Mouse (Mus musculus) adrenal gland, adult 2 months (tissue): Measurements from ENCODE around the gene Akap2. TPM values are rescaled to one million over a fixed set of nuclear protein-coding genes. Genes with fewer than 3 reads are reported as not detected.

Source experiments
- DNase-seq: peaks from one replicate; pipeline ENCODE4 v3.0.0; 2021
- polyA plus RNA-seq: library from polyadenylated mRNA; depleted of rRNA; stranded (reverse); fragments of >200 nt; gene quantifications from 2 replicates; pipeline ENCODE4 v1.2.3, GENCODE M21; 2012
- total RNA-seq, 2 experiments: library from RNA; stranded (reverse); gene quantifications; 2 replicates each; pipeline ENCODE4 v1.2.3; 2021

Akap2 gene
- total and polyA plus RNA-seq, 3 experiments: 60.7 to 186 (median 99.1) TPM

- DNase-seq: no peak
These were observed 13.6 kb upstream of the Akap2 start for GRCm38 (mm10) chr4:57703574-57704470.

GRCm38 (mm10) chr4:57704575-57704974, 12.9 kb upstream of the Akap2 start:
- no peak for DNase-seq

DNA sequence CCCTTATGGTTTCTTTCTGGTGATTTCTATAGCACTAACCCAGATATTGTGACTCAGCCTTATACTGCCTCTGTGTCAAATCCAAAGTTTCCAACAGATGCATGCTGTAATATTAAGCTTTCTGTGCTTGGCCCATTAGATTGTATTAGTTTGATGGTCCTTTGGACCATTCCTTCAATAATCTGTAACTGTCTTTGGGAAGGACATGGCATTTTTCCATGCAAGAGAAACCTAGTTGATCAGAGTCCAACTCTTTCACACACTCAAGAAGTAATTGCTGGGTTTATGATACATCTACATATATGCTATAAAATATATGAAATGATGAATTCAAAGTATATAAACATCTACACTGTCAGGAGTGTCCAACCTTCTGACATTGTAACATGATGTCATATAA, 1.6 kb upstream of the Akap2 start:
- no peak for DNase-seq

DNA sequence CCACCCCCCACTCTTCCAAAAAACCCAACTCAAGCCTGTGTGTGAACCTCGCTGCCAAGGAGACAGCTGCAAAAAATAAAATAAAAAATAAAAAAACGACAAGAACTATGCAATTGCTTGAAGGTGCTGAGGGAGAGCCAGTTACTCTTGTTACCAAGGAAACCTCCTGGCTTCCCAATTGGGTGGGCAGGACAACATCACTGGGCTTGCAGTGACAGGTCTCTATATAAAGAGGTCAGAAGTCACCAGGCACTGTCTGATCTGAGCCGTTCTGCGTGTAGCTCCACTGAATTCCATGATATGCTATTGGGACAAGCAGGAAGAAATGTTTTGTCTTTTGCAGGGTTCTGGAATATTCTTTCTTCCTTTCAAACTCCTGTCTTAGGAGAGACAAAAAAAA, 722 bp upstream of the Akap2 start:
- no peak for DNase-seq

- DNase-seq: no peak
These were observed 1.9 kb downstream of the Akap2 start for GRCm38 (mm10) chr4:57719370-57719769.

GRCm38 (mm10) chr4:57720869-57721361, 3.5 kb downstream of the Akap2 start:
- DNase-seq: no peak

DNA sequence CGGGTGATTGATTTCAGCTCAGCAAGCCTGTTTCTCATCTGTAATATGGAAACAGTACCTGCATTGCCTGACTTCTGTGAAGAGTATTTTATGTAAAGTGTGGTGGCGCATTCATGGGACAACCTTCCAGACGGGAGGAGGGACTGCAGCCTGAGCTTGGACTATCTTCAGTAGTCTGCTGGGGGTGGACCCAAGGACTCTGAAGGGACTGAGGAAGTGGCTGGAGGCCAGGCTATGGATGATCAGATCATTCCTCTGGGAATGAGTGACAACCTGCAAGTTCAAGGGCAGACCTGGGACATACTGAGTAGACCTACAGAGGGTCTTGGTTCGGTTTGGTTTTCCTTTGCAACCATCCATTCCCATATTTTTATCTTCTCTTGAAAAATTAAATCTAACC, 4.8 kb downstream of the Akap2 start:
- no peak for DNase-seq

GRCm38 (mm10) chr4:57723659-57724058, 6.2 kb downstream of the Akap2 start:
- DNase-seq: no peak

GRCm38 (mm10) chr4:57725569-57725968, 8.1 kb downstream of the Akap2 start:
- DNase-seq: no peak

GRCm38 (mm10) chr4:57728611-57729183, 11.2 kb downstream of the Akap2 start:
- peak; percentile 70 for DNase-seq

- no peak for DNase-seq
These were observed 12.6 kb downstream of the Akap2 start for GRCm38 (mm10) chr4:57730047-57730446.

DNA sequence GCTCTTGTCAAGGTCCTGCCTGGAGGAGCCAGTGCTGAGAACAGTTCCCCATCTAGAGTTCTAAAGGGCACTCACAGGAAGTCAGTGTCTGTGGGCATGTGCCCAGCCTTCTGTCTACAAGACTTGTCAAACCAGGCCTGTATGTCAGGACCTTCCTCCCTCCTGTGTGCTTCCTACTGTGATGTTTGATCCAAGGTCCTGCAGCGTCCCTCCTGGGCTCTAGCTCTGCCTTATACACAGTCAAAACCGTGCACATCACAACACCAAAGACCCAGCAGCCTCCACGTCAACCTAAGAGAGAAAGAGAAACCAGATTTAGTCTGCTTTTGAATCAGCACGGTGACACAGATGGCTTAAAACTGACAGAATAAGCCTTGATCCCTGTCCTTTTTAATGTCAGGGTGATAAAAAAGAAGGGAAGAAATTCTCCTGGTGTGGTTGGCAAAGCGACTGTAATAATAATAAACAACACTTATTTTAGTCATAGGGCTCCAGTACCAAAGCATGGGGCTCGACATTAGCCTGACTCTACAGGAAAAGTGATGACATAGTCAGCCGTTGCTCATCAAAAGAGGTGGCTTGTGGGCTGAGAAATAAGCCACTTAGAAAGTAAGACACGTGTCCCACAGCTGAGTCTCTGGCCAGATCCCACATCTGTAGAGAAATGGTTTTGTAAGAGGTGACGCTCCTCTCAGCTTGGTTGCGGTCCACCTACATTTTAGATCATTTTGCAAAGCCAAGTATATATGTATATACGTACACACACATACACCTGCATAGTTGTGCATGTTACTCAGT, 13.5 kb downstream of the Akap2 start:
- peak; percentile 56 for DNase-seq

GRCm38 (mm10) chr4:57732351-57732750, 14.9 kb downstream of the Akap2 start:
- DNase-seq: no peak

DNA sequence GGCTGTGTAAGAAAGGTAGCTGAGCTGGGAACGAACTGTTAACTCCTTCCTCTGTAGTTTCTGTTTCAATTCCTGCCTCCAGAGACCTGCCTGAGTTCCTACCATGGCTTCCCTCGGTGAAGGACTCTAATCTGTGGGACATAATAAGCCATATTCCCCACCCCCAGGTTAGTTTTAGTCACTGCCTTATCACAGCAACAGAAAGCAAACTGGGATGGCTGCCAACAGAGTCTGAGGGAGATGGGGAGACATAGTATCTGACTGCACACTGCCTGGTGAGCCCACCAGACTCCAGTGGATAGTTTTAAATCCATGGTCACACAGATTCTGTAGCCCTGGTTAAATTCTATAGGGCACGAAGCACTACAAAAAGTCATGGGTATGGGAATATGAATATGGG, 16.0 kb downstream of the Akap2 start:
- DNase-seq: peak; percentile 66

GRCm38 (mm10) chr4:57735426-57735825, 18.0 kb downstream of the Akap2 start:
- peak; percentile 88 for DNase-seq

GRCm38 (mm10) chr4:57738856-57739552, 21.5 kb downstream of the Akap2 start:
- DNase-seq: peak; percentile 84

DNA sequence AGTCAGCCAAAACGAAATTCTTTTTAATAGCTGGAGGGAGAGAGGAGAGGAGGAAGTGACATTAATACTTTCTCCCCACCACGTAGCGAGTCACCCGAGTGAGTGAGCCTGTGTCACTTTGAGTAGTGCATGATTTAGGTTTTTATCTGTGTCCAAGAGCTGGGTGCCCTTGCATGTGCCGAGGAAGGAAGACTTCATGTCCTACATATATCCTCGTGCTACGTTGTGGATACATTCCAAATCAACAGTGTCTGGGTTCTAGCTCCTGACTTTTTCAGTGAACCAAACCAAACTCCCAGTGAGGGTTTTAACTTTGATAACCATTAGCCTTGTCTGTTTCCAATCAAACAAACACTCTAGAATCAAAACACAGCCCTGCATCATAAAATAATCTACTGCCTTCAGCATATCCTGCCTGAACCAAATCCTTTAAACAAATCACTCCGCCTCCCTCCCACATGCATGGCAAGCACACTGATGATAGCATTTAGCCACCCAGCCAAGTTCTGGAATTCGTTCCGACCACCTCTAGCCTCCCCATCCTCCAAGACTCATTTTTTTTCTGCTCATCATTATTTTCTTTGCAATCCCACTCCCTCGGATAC, 26.0 kb downstream of the Akap2 start:
- no peak for DNase-seq

DNA sequence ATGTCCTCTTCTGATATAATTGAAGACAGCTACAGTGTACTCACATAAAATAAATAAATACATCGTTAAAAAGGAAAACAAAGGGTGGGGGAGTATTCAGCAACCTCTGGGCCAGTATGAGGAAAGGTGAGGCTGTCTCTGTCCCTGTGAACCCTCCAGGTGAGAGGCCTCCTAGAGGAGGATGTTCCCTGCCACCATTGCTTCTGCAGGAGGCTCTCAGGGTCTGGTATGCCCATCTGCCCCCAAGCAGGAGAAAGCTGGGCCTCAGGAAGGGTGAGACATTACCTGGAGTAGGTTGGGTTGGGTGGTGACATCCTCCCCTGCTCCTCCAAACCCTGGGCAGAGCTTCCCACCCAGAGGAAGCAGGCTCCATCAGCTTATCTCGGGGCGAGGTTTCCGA, 33.2 kb downstream of the Akap2 start:
- no peak for DNase-seq

DNA sequence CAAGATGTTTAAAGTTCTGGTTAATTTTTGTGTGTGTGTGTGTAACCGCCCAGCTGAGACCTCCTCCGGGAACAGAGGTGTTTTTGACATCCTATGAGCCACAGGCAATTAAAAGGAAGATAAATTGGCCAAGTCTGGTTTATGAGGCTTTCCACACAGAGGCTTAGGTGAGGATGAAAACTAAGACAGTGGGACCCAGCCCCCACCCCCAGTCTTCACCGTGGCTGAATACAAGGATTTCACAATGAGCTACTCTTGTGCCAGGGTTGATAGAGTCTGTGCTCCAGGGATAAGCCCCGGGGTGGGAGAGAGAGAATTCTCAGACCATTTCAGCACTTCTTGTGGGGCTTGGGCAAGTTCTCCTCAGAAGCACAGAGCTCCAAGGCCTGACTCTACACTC, 33.6 kb downstream of the Akap2 start:
- no peak for DNase-seq

GRCm38 (mm10) chr4:57751566-57751965, 34.1 kb downstream of the Akap2 start:
- peak; percentile 70 for DNase-seq

DNA sequence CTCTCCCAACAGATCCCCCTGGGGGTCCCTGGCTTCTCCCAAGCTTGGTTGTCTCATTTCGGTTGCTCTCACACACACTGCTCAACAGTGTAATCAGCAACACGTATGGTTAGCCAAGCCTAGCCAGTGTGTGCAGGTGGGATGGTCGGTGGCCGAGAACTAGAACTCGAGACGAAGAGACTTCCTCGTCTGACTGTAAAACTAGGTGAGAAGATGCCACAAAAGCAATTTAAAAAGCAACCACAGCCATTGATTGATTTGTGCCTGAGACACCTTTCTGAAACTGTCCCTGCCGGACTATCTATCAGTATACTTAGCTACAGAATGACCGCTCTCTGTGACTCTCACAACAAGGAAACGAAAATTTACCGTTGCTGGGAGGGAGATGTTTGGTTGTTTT, 37.6 kb downstream of the Akap2 start:
- DNase-seq: no peak

DNA sequence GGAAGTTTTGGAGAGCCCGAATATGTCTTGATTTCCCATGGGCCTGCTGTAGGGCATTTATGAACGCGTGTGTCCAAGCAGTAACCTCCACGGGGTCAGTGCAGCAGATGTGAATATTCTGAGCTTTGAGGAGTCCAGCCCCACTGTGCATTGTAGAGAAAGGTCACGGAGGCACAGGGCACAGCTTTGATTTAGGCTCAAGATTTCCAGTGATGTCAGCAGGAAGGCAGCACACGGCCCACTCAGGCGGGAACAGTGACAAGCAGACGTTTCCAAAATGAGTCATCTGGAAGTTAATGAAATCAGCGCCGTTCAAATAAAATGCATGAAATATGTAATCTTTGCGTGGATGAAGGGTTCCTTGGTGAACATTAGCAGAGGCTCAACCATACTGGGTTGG, 40.5 kb downstream of the Akap2 start:
- DNase-seq: peak; percentile 73
